Mouse (Mus musculus) adrenal gland, postnatal 10 days (tissue): Measurements from ENCODE around the gene Hoxd11. TPM values are rescaled to one million over a fixed set of nuclear protein-coding genes. Genes with fewer than 3 reads are reported as not detected.
A peak's percentile ranks its signal among the peaks of the same experiment; 100 is the strongest.

ENCODE experiments used
- DNase-seq: peaks from one replicate; pipeline ENCODE4 v3.0.0; 2021; ENCODE audit warnings: mixed read lengths
- long read RNA-seq, 2 experiments: library from polyadenylated mRNA; stranded (forward); transcript quantifications; one replicate each; pipeline ENCODE4 v2.0.0; 2021
- total RNA-seq, 2 experiments: library from RNA; stranded (reverse); gene quantifications; 2 replicates each; pipeline ENCODE4 v1.2.3; 2021

The Hoxd11 gene
- total RNA-seq = not detected
- long read RNA-seq, experiment 1 = 0 reads
- long read RNA-seq, experiment 2 = 0 reads

GRCm38 (mm10) chr2:74678891-74679595 is at the start of gene Hoxd11:
TSS of gene Hoxd11 (plus strand) at chr2:74679557.
- DNase-seq = no peak

DNA sequence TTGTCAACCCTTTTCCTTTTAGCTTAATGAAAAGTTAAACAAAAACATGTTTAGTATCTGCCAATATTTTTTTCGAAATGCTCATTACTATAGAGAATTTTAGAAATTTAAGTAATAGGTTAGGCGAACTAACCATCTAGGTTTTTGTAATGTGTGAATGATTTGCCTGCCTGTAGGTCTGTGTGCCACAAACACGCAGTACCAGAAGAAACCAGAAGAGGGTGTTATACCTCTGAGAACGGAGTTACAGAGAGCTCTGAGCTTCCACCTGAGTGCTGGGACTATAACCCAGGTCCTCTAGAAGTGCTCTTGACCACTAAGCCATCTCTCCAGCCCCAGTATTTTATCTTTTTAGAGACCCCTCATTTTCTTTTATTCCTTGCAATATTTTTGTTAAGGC is 43.9 kb upstream of the Hoxd11 start:
- no peak for DNase-seq

DNA sequence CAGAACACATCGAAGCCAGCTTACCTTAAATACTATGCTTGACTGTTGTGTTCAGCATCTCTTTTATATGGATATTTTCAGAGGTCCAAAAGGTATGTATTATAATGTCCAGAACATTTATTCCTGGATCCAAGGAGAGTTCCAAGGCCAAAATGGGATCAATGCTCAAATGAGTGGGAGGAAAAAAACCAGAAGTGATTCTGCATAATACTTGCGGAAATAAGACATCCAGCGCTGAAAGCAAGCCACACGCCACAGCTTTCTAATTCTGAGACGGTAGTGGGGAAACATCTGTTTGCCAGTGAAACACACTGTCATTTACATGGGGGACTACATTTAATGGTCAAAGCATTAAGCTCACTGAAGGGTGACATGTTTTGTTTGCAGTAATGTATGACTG is 36.9 kb upstream of the Hoxd11 start:
- DNase-seq = no peak

GRCm38 (mm10) chr2:74645631-74646030 is 33.7 kb upstream of the Hoxd11 start:
- DNase-seq = no peak

- DNase-seq = no peak
These were observed 32.1 kb upstream of the Hoxd11 start for GRCm38 (mm10) chr2:74647082-74647864.

GRCm38 (mm10) chr2:74652996-74653340 is 26.4 kb upstream of the Hoxd11 start:
- DNase-seq = no peak

DNA sequence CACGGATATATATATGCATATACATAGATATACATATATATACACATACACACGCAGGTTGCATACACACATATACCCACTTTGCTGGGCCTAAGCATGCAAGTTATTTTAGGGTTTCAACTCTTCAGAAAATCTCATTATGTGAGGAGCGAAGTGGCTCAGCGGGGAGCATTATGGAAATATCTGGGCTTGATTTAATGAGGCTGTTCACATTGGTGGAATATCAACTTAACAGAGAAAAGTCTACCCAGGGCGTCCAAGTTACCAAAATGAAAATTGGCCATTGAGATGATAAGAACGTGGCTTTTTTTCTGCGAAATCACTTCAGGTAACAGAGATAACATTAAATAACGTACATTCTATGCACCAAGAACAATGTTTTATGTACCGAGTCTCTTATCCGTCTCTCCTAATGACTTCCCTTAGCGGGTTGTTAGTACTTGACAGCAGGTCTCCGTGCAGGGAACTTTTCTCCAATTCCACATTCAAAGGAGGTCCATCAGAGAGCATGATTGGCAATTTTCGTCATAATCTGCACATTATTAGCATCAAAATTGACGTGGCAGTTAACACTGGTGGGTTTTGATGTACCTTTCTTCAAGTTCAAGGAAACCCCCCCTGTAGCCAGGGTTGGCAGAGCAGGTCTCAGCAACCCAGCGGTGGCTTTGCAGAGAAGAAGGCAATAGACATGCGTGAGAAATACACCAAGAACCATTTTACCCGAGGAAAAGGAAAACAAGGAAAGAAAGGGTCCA is 25.4 kb upstream of the Hoxd11 start:
- no peak for DNase-seq

GRCm38 (mm10) chr2:74654743-74655419 is 24.5 kb upstream of the Hoxd11 start:
- DNase-seq = no peak

GRCm38 (mm10) chr2:74655420-74655781 is 24.0 kb upstream of the Hoxd11 start:
- peak; percentile 63 for DNase-seq

- peak; percentile 29 for DNase-seq
These were observed 23.3 kb upstream of the Hoxd11 start for GRCm38 (mm10) chr2:74655821-74656631.

DNA sequence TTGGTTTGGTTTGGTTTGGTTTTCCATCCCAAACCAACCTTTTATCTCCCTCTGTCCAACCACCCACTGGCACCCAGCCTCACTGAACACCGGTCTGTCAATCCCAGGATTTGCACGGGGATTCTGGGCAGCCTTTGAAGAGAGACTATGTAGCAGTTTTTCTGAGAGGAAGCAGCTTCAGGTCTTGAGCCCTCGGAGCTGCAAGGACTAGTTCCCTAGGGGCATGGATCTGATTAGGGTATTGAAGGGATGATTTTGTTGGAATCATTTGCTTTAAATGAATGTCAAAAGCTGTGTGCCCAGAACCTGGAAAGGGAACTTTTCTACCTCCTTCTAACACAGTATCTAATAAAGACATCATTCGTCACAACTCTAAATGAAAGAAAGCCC is 22.7 kb upstream of the Hoxd11 start:
- DNase-seq = no peak

DNA sequence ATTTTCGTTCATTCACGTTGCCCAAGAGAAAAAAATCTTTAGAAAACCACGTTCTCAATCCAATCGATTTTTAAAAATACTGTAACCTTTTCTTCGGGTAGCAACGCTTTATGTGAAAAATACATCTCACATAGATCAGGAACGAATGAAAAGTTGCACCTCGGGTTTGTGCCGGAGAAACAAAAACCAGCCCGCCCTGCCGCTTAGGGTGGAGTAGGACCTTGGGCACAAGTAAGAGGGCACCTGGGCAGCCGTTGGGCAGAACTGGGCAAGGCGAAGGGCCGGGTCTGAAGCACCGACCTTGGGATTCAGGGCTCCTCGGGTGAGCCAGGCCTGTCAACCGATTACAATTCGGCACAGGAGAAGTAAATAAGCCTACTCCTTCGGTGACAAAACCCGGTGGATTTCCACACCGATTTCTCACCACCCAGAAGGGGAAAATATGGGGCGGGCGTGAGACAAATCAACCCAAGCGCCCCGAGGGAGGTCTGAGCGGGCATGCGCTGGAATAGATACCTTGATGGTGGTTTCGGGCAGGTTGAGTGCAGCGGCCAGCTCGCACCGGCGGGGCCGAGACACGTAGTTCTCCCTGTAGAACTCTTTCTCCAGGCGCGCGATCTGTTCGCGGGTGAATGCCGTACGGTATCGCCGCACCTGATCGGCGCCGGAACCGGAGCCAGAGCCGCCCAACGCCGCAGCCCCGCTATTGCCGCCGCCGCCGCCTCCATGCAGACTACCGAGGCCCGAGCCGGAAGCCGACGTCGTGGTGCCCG is 21.9 kb upstream of the Hoxd11 start:
- no peak for DNase-seq

DNA sequence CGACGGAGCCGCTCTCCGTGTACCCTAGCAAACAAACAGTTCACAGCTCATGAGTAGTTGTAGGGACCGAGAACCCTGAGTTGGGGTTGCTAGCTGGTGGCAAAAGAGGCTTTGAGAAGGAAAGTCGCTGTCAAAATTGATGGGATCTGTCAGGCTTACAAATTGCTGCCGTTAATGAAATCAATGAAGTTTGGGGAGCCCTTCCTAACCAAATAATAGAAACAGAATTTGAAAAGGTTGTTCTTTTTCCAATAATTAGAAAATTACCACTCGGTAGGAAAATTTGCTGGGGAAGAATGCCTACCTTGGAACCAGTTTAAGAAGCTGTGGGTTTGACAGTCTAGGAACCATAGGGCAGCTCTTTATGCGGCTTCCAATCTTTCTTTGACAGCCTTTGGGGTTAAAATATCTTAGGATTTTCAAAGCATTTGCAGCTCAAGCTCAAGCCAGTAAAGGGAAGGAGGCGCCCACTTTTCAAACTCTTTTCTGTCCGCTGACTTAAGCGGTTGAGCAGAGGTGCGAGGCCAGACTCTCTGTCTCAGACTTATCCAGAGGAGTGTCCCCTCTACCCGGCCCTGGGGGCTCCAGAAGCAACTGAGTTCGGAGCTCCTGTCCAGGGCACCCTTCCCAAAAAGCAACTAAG is 21.2 kb upstream of the Hoxd11 start:
- DNase-seq = no peak

DNA sequence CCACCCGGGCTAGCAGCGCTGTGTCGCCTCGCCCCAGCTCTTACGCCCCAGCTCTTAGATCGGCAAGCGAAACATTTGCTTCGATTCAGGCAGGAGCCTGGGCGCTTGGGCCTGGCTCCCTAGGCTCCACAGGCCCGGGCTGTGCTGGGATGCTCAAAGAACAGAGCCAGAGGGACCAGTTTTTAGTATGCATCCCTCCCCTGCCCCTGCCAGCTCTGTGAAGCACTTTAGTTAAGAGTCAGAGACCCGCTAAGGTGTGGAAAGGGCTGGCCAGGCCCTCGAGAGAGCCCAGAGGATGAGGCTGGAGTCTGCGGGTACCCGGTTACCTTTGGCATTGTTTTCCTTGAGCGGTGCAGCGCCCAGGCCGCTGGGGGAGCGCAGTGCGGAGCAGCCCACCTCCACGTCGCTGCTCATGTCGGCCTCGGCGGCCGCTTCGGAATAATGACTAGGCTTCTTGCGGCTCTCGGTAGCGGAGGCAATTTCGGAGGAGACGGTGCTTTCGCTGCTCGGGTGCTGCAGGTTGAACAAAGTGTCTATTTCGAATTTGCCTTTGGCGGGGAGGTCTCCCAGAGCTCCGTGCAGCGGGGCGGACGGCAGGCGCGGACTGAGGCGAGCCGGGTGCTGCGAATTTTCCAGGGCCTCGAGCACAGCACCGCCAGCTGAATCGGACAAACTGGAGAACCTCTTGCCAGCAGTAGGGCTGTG is 20.5 kb upstream of the Hoxd11 start:
- DNase-seq = no peak

- DNase-seq = no peak
These were observed 19.8 kb upstream of the Hoxd11 start, which contains the start of gene Evx2 for GRCm38 (mm10) chr2:74659507-74660005. TSS of gene Evx2 (minus strand) at chr2:74659557.

DNA sequence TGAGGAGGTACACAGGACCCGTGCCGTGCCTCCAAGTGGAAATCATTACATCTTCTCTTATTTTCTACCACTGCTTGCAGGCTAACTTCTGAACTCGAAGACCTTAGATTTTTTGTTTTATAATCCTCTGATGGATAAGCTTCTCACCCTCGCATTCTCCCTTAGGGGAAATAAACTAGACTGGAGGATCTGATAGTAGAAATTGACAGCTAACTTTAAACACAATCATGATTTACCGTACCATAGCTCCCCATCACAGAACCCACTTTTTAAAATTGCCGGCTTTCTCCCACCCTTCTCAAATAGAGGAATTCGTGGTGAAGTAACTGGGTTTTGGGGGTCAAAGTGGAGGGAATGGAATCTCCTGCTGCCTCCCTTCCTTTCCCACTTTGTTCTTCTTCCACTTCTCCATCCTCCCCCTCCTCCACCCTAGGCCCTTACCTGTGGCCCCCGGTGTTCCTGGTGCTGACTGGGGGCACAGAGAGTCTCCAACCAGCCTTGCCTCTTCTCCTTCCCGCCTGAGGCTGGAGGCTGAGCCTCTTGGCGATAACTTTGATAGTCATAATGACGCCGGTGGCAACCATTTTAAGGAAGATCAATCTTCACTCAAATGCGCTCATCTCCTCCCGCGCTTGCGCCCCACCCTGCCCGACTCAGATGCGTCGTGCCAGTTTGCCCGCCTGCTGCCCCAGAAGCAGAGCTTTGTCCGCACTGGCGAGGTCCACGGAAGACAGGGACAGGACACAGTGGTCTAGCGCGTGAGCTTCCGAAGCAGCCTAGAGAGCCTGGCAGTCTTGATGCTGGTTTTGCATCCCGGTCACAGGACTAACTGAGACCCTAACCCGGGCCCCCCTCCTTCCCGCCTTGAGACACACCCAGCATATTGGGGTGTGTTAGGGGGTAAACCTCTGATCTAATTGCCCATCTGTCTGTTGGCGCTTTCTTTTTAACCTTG is 18.7 kb upstream of the Hoxd11 start:
- DNase-seq = no peak

DNA sequence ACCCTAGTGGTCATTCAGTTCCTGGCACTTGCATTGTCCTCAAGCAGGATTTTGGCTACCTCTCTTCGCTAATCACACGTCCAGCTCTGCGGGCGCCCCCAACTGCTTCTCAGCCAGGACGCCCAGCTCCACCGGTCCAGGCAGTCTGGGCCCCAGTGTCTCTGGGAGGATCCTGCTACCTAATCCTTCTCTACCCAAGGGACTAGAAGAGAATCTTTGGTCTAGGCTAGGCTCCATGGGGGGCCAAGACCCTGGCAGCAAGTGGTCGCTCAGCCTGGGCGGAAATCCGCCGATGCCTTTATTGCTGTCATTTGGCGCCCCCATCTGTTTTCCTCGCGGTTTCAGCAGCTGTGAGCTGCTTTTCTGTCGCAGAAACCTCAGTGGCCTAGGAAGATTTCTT is 17.7 kb upstream of the Hoxd11 start:
- peak; percentile 57 for DNase-seq

DNA sequence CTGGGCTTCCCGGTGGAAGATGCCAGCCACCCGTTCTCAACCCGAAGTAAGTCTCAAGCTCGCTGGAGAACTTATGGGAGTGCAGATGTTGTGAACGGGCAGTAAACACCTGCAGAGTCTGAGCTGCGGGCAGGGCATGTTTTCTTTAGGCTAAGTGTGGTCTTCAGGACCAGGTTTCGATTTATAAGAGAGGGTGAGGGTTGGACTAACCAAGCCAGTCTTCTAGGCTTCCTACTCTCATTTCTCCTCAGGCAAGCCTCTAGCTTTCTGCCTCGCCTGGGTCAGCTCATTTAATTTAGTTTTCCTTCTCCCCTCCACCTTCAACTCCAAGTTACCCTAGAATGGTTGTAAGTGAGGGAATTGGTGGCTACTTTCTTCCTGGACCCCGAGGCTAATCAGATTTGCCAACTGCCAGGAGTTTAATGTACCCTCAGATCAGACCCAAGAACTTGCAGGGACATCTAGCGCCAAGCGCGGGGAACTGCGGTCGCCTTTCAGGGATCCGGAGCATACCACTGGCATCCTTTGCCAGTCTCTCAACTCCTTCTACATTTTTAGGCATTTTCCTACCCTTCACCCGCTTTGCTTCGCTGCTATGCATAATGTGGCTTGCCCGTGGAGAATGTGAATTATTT is 15.9 kb upstream of the Hoxd11 start:
- peak; percentile 62 for DNase-seq
